Mouse (Mus musculus): Measurements from ENCODE around the gene Gm5640. TPM values are rescaled to one million over a fixed set of nuclear protein-coding genes. Genes with fewer than 3 reads are reported as not detected.

Gene Gm5640
- polyA plus RNA-seq (2012; fragmentation: generic; extraction: Trizol): not detected

DNA sequence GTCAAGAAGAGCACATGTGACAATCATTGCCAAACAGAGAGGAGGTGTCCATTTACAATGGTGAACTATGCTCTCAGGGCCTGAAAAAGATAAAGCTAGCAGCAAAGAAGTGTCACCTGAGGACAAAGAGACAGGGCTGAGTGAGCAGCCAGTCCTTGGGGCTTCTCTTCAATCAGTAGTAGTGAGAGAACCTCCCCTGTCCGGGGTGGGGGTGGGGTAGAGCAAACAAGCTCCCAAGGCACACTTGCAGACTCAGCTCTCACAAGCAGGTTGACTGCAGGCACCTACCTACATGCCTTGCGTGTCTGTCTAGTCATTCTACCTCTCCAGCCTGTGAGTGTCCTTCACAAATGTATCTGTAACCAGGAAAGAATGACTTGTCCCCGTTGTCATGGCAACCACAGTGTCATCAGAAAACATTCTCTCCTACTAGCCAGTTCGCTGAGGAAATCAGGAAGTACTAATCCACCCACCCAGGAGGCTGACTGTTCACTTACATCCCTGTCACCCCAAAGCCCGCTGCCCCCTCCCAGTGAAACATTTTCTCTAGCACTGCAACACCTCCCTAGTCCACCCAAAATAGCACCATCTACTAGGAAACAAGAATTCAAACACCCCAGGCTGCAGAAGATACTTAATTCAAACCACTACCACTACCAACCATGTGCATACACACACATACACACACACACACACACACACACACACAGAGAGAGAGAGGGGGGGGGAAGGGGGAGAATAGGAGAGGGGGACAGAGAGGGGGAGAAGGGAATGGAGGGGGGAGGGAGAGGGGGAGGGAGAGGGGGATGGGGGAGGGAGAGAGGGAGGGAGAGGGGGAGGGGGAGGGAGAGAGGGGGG, at the start of gene Gm5640:
Gene Gm5640, minus strand, starts transcription at position 170 of the 858 bp plus-strand sequence.

DNA sequence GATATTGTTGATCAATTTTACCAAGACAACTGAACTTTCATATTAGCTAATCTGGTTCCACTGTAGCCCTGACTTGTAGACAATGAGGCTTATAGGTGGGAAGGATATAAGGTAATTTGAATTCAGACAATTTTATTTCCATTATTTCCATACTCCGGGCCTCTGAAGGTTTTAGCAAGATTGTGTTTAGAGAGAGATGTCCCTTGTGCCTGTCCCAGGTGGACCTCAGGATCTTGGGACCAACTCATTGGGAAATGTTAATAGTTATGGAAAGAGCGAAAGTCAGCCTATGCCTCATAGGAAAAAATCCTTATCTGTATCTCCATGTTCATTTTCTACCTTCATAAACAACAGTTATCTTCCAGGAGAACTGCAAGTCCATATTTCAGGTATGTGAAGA, 53.1 kb downstream of the Gm5640 start, which contains the start of gene Olfr1325:
Gene Olfr1325, plus strand, starts transcription at position 301 of the 400 bp plus-strand sequence.

Other genes with a start within 250 kb of the Gm5640 start
- gene G6pdx, start 216.4 kb downstream of the Gm5640 start, polyA plus RNA-seq (2012; fragmentation: generic; extraction: Trizol): 100 to 1,000 TPM in 1 of 2 experiments, 10 to 100 TPM in 1; 71.9 to 103 TPM
- not detected for gene Gm6880, start 164.2 kb downstream of the Gm5640 start, polyA plus RNA-seq (2012; fragmentation: generic; extraction: Trizol)
- gene Olfr1326-ps1, start 70.7 kb downstream of the Gm5640 start, polyA plus RNA-seq (2012; fragmentation: generic; extraction: Trizol): not detected
- not detected for gene Olfr1325, start 53.0 kb downstream of the Gm5640 start, polyA plus RNA-seq (2012; fragmentation: generic; extraction: Trizol)
- not detected for gene Gm6890, start 95.3 kb upstream of the Gm5640 start, polyA plus RNA-seq (2012; fragmentation: generic; extraction: Trizol)
- under 1 TPM in 1 of 2 experiments, not detected in 1; 0.01 TPM for gene Gm5936, start 191.6 kb upstream of the Gm5640 start, polyA plus RNA-seq (2012; fragmentation: generic; extraction: Trizol)

Measured in C3H10T1/2 (cell line).